Mouse (Mus musculus) cerebellum, adult 18-20 months (tissue): ENCODE results near the gene Utrn.

Source experiments
- DNase-seq, 2 experiments: peaks; one replicate each; pipeline ENCODE4 v3.0.0; 2021

Utrn gene

GRCm38 (mm10) chr10:12869029-12869671, at the start of gene Utrn:
Utrn (minus strand) TSS chr10:12869365.
- peak; percentile 73 to 82 for DNase-seq

GRCm38 (mm10) chr10:12917626-12918025, 48.5 kb upstream of the Utrn start:
- no peak for DNase-seq

- DNase-seq, result no peak
Measured at GRCm38 (mm10) chr10:12916376-12916775, 47.2 kb upstream of the Utrn start.

- DNase-seq, result no peak
Measured at GRCm38 (mm10) chr10:12915826-12916225, 46.7 kb upstream of the Utrn start.

- DNase-seq, result no peak
Measured at GRCm38 (mm10) chr10:12914203-12914602, 45.0 kb upstream of the Utrn start.

GRCm38 (mm10) chr10:12911981-12912530, 42.9 kb upstream of the Utrn start:
- DNase-seq, result no peak

- no peak for DNase-seq
Measured at GRCm38 (mm10) chr10:12911451-12911850, 42.3 kb upstream of the Utrn start.

- DNase-seq, result no peak
Measured at GRCm38 (mm10) chr10:12909891-12910290, 40.7 kb upstream of the Utrn start.

GRCm38 (mm10) chr10:12909179-12909578, 40.0 kb upstream of the Utrn start:
- no peak for DNase-seq

GRCm38 (mm10) chr10:12904140-12904528, 35.0 kb upstream of the Utrn start:
- DNase-seq, result no peak

GRCm38 (mm10) chr10:12903440-12904139, 34.4 kb upstream of the Utrn start:
- DNase-seq, result no peak

GRCm38 (mm10) chr10:12899901-12900300, 30.7 kb upstream of the Utrn start:
- DNase-seq, result no peak

- DNase-seq, result no peak
Measured at GRCm38 (mm10) chr10:12893339-12893738, 24.2 kb upstream of the Utrn start.

- no peak for DNase-seq
Measured at GRCm38 (mm10) chr10:12888373-12888772, 19.2 kb upstream of the Utrn start.

- no peak for DNase-seq
Measured at GRCm38 (mm10) chr10:12887792-12888191, 18.6 kb upstream of the Utrn start.

- DNase-seq, result no peak
Measured at GRCm38 (mm10) chr10:12884308-12884948, 15.3 kb upstream of the Utrn start.

- DNase-seq, result no peak
Measured at GRCm38 (mm10) chr10:12881911-12882310, 12.7 kb upstream of the Utrn start.

- DNase-seq, result no peak
Measured at GRCm38 (mm10) chr10:12879313-12879695, 10.1 kb upstream of the Utrn start.

- DNase-seq, result no peak
Measured at GRCm38 (mm10) chr10:12878661-12879312, 9.6 kb upstream of the Utrn start.

GRCm38 (mm10) chr10:12876426-12876825, 7.3 kb upstream of the Utrn start:
- no peak for DNase-seq

GRCm38 (mm10) chr10:12875410-12875809, 6.2 kb upstream of the Utrn start:
- no peak for DNase-seq

GRCm38 (mm10) chr10:12874577-12875277, 5.6 kb upstream of the Utrn start:
- no peak for DNase-seq

- DNase-seq, result no peak
Measured at GRCm38 (mm10) chr10:12869846-12870245, 681 bp upstream of the Utrn start.
